Comparison of ENCODE assay signal across 8 mouse cellular contexts in the genomic region with DNA sequence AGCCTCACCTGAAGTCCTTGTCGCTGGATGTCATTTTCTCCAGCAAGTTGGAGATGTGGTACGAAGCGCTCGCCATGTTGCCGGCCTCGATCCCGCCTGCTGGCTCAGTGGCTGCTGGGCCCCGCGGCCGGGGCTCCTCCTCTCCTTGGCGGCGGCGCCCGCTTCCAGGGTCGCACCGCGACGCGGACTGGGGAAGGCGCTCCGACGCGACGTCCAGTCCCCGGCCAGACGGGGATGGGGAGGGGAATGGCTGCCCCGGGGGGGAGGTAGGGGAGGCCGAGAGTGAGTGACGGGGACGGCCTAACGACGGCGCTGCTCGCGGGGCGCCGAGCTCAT. TPM values are rescaled to one million over a fixed set of nuclear protein-coding genes. Genes with fewer than 3 reads are reported as not detected.
DNase-seq lines count a peak whose midpoint lies in the region; ATAC-seq and TF ChIP-seq lines count a peak whose summit lies in the region.

No protein-coding gene starts in this region.

- peak overlapping the region; percentile 66 for H3K4me2 ChIP-seq in kidney, embryonic 15.5 days
- H3K4me2 ChIP-seq in hindbrain, embryonic 14.5 days (replicated peaks) = peak overlapping the region; percentile 92
- H3K4me2 ChIP-seq in midbrain, embryonic 13.5 days (replicated peaks) = peak overlapping the region; percentile 86

- peak overlapping the region; percentile 99 for H3K27ac ChIP-seq in kidney, embryonic 15.5 days
- peak overlapping the region; percentile 70 for H3K27ac ChIP-seq in bone marrow macrophage, adult 2 months (ENCODE audit: insufficient read depth, low read depth, low read length)
- H3K27ac ChIP-seq in hindbrain, embryonic 14.5 days = peak overlapping the region; percentile 97
- H3K27ac ChIP-seq in midbrain, embryonic 13.5 days = peak overlapping the region; percentile 98

- no peak for TF ChIP-seq CTCF in bone marrow macrophage, adult 2 months (IDR thresholded peaks at IDR 0.05; ENCODE audit: low read depth, low read length)

- H3K9ac ChIP-seq in kidney, embryonic 15.5 days = peak overlapping the region; percentile 92
- peak overlapping the region; percentile 98 for H3K9ac ChIP-seq in hindbrain, embryonic 14.5 days
- H3K9ac ChIP-seq in midbrain, embryonic 13.5 days (replicated peaks) = peak overlapping the region; percentile 97

- intact Hi-C loops in left cerebral cortex, postnatal 10 days (cut with DNase I) = loop anchor here (10.0 kb wide), 1 partner anchor 405 kb away; no protein-coding TSS in a partner anchor

- ATAC-seq in kidney, embryonic 15.5 days (replicated peaks; ENCODE audit: low FRiP score) = no peak; the same call in 1 of the 2 replicates
- ATAC-seq in hindbrain, embryonic 14.5 days (ENCODE audit: low FRiP score) = no peak; the same call in 1 of the 2 replicates
- no peak for ATAC-seq in midbrain, embryonic 13.5 days

- peaks cover 13% of the 10 kb centered on the region for H3K4me1 ChIP-seq in kidney, embryonic 15.5 days
- H3K4me1 ChIP-seq in bone marrow macrophage, adult 2 months (ENCODE audit: control insufficient read depth, insufficient read depth, low read length) = peaks cover 7% of the 10 kb centered on the region
- peaks cover 22% of the 10 kb centered on the region for H3K4me1 ChIP-seq in hindbrain, embryonic 14.5 days (replicated peaks; ENCODE audit: control insufficient read depth, insufficient read depth, low read length)
- H3K4me1 ChIP-seq in midbrain, embryonic 13.5 days (replicated peaks) = peaks cover 23% of the 10 kb centered on the region

- H3K36me3 ChIP-seq in kidney, embryonic 15.5 days = peaks cover 17% of the 10 kb centered on the region
- peaks cover 10% of the 10 kb centered on the region for H3K36me3 ChIP-seq in hindbrain, embryonic 14.5 days (replicated peaks; ENCODE audit: control insufficient read depth, insufficient read depth)
- H3K36me3 ChIP-seq in midbrain, embryonic 13.5 days = peaks cover 12% of the 10 kb centered on the region; the same call in 1 of the 2 replicates

- TF ChIP-seq POLR2A in bone marrow macrophage, adult 2 months (IDR thresholded peaks at IDR 0.05; ENCODE audit: borderline replicate concordance, low read depth, low read length) = no peak

- H3K4me3 ChIP-seq in kidney, embryonic 15.5 days (replicated peaks) = peak overlapping the region; percentile 75
- peak overlapping the region; percentile 95 for H3K4me3 ChIP-seq in bone marrow macrophage, adult 2 months (ENCODE audit: insufficient read depth, low read length)
- peak overlapping the region; percentile 99 for H3K4me3 ChIP-seq in hindbrain, embryonic 14.5 days (replicated peaks; ENCODE audit: low read length)
- H3K4me3 ChIP-seq in midbrain, embryonic 13.5 days (replicated peaks) = peak overlapping the region; percentile 99

- under 1% methylated on average over 25 of the region's 37 CpGs for WGBS in kidney, embryonic 15.5 days
- WGBS in hindbrain, embryonic 14.5 days = under 1% methylated on average over 36 of the region's 37 CpGs
- 0% methylated on average over 24 of the region's 37 CpGs for WGBS in midbrain, embryonic 13.5 days

- no peaks in the 10 kb centered on the region for H3K9me3 ChIP-seq in kidney, embryonic 15.5 days (replicated peaks)
- no peaks in the 10 kb centered on the region for H3K9me3 ChIP-seq in hindbrain, embryonic 14.5 days (ENCODE audit: control insufficient read depth, low read length)
- no peaks in the 10 kb centered on the region for H3K9me3 ChIP-seq in midbrain, embryonic 13.5 days

- no peak for DNase-seq in kidney, postnatal 4 days
- no peak for DNase-seq in hindbrain, embryonic 14.5 days (ENCODE audit: low spot score)
- no peak for DNase-seq in gastrocnemius, postnatal 4 days (ENCODE audit: low spot score in 2 of 2)
- DNase-seq in layer of hippocampus, adult 18-20 months (ENCODE audit: low spot score in 2 of 2) = no peak
- no peak for DNase-seq in left cerebral cortex, postnatal 10 days (ENCODE audit: extremely low spot score in 1 of 2, low spot score in 2 of 2)

- no peaks in the 10 kb centered on the region for H3K27me3 ChIP-seq in kidney, embryonic 15.5 days
- no peaks in the 10 kb centered on the region for H3K27me3 ChIP-seq in hindbrain, embryonic 14.5 days (ENCODE audit: control insufficient read depth, insufficient read depth, low read length)
- H3K27me3 ChIP-seq in midbrain, embryonic 13.5 days = no peaks in the 10 kb centered on the region

RNA-seq across cellular contexts. Expression of gene Cand1, which starts 0.3 kb away (rescaled TPM):
- polyA plus RNA-seq in kidney, embryonic 15.5 days (2015; fragmentation: Nextera tagmentation; extraction: Ambion mirVana) = 64.8 and 67.9 TPM in 2 replicates
- 29.1 and 35.9 TPM in 2 replicates for polyA plus RNA-seq in bone marrow macrophage, adult 2 months (2012; ENCODE audit: insufficient read depth, insufficient read length, missing spikeins)
- 79.5 and 80.0 TPM in 2 replicates for polyA plus RNA-seq in hindbrain, embryonic 14.5 days (2014; fragmentation: Nextera tagmentation; extraction: Ambion mirVana)
- 46.2 and 55.9 TPM in 2 replicates for polyA plus RNA-seq in midbrain, embryonic 13.5 days (2015; fragmentation: Nextera tagmentation; extraction: Ambion mirVana)
- 10 to 100 TPM; 73.5 to 80.6 TPM for total RNA-seq in gastrocnemius, postnatal 4 days (2021)
- total RNA-seq in layer of hippocampus, adult 18-20 months (2021) = 100 to 1,000 TPM; 142 to 146 TPM
- total RNA-seq in left cerebral cortex, postnatal 10 days (2021) = 100 to 1,000 TPM; 137 to 148 TPM
